Mouse (Mus musculus): ENCODE measurements around the gene Vps53. TPM values are rescaled to one million over a fixed set of nuclear protein-coding genes. Genes with fewer than 3 reads are reported as not detected.

Gene Vps53
- polyA plus RNA-seq, 1 experiment from 2014 or later, result 51.8 TPM

DNA sequence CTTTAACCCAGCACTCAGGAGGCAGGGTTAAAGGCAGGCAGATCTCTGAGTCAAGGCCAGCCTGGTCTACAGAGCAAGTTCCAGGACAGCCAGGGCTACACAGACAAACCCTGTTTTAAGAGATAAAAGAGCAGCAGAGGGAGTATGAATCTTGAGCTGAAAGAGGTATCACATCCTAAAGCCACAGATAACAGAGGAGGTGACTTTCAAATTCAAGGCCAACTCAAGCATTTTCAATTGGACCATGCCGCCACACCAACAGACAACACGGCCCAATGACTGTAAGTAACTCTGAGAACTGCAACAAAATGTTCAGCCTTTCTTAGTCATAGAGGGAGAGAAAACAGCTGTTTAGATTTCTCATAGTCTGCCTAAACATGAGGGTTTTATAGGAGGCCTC is 25.2 kb downstream of the Vps53 start:
- no peak overlapping the region for H3K9ac ChIP-seq (ENCODE audit: low read depth, low read length)
- no peak for DNase-seq (ENCODE audit: low spot score)
- no peaks in the 10 kb centered on the region for H3K27me3 ChIP-seq (ENCODE audit: control insufficient read depth, insufficient read depth, low read length)
- H3K27ac ChIP-seq (ENCODE audit: low read depth, low read length), result no peak overlapping the region
- no peak for ATAC-seq (ENCODE audit: low FRiP score)
- H3K36me3 ChIP-seq (ENCODE audit: control insufficient read depth, insufficient read depth, low read length), result no peaks in the 10 kb centered on the region
- H3K4me1 ChIP-seq (replicated peaks; ENCODE audit: control insufficient read depth, insufficient read depth, low read length), result no peaks in the 10 kb centered on the region
- 94% methylated on average over 2 of the region's 2 CpGs for WGBS
- no peak overlapping the region for H3K4me2 ChIP-seq (replicated peaks; ENCODE audit: low read depth, low read length)
- no peak overlapping the region for H3K4me3 ChIP-seq (ENCODE audit: low read depth, low read length)
- H3K9me3 ChIP-seq (ENCODE audit: control insufficient read depth, low read length), result no peaks in the 10 kb centered on the region

DNA sequence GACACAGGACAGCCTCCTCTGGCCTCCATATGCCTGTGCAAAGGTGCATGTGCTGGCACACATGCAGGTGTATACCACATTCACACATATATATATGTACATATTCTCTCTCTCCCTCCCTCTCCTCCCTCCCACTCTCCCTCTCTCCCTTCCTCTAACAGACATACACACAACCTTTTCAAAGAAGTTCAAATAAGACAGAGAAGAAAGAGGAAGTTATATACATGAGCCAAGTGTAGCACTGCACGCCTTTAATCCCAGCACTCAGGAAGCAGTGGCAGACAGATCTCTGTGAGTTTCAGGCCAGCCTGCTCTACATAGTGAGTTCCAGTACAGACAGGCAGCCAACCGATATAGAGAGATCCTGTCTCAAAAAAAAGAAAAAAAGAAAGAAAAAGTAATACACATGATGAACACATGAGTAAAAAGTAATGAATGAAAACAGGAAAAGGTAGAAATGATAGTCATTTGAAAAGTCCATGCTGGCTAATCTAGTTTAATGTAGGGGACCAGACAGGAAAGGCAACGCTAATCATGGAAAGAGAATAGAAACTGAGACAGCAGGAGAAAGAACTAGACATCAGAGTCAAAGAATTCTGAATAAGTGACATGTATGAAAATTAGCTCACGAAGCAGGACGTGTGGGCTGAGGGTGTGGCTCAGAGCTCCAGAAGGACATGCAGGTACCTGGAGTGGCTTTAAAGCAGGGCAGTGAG is 26.1 kb downstream of the Vps53 start:
- Histone ChIP-seq H3K9me3 (ENCODE audit: control insufficient read depth, low read length) (no peaks in the 10 kb centered on the region), H3K4me3 (ENCODE audit: low read depth, low read length) (no peak overlapping the region), H3K4me2 (replicated peaks; ENCODE audit: low read depth, low read length) (no peak overlapping the region), H3K4me1 (replicated peaks; ENCODE audit: control insufficient read depth, insufficient read depth, low read length) (no peaks in the 10 kb centered on the region), H3K27me3 (ENCODE audit: control insufficient read depth, insufficient read depth, low read length) (no peaks in the 10 kb centered on the region), H3K27ac (ENCODE audit: low read depth, low read length) (no peak overlapping the region), H3K36me3 (ENCODE audit: control insufficient read depth, insufficient read depth, low read length) (no peaks in the 10 kb centered on the region), H3K9ac (ENCODE audit: low read depth, low read length) (no peak overlapping the region)
- DNase-seq (ENCODE audit: low spot score) (no peak), ATAC-seq (ENCODE audit: low FRiP score) (no peak)
- 94% methylated on average over 5 of the region's 5 CpGs for WGBS

DNA sequence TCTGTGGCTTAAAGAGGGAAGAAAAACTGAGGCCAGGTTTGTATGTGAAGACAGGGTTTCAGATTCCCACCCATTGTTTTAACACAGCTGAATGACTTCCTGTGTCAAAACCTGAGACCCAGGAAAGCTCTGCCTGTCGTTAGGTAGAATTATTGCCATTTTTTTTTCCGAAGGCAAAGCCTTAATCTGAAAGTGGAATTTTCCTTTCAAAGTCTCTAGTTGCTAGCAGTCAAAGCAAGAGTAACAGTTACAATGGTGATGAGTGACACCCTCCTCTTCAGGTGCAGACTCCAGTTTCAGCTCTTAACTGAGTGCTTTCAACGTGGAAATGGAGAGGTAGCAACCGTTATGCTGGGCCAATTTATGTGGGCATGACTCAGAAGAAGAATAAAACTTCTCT is 28.5 kb downstream of the Vps53 start:
- H3K9ac ChIP-seq (ENCODE audit: low read depth, low read length), result no peak overlapping the region
- DNase-seq (ENCODE audit: low spot score), result no peak
- WGBS, result 71% methylated on average over 4 of the region's 4 CpGs
- H3K9me3 ChIP-seq (ENCODE audit: control insufficient read depth, low read length), result no peaks in the 10 kb centered on the region
- H3K4me3 ChIP-seq (ENCODE audit: low read depth, low read length), result no peak overlapping the region
- H3K4me1 ChIP-seq (replicated peaks; ENCODE audit: control insufficient read depth, insufficient read depth, low read length), result no peaks in the 10 kb centered on the region
- no peak overlapping the region for H3K4me2 ChIP-seq (replicated peaks; ENCODE audit: low read depth, low read length)
- no peak overlapping the region for H3K27ac ChIP-seq (ENCODE audit: low read depth, low read length)
- no peak for ATAC-seq (ENCODE audit: low FRiP score)
- H3K27me3 ChIP-seq (ENCODE audit: control insufficient read depth, insufficient read depth, low read length), result no peaks in the 10 kb centered on the region
- no peaks in the 10 kb centered on the region for H3K36me3 ChIP-seq (ENCODE audit: control insufficient read depth, insufficient read depth, low read length)

DNA sequence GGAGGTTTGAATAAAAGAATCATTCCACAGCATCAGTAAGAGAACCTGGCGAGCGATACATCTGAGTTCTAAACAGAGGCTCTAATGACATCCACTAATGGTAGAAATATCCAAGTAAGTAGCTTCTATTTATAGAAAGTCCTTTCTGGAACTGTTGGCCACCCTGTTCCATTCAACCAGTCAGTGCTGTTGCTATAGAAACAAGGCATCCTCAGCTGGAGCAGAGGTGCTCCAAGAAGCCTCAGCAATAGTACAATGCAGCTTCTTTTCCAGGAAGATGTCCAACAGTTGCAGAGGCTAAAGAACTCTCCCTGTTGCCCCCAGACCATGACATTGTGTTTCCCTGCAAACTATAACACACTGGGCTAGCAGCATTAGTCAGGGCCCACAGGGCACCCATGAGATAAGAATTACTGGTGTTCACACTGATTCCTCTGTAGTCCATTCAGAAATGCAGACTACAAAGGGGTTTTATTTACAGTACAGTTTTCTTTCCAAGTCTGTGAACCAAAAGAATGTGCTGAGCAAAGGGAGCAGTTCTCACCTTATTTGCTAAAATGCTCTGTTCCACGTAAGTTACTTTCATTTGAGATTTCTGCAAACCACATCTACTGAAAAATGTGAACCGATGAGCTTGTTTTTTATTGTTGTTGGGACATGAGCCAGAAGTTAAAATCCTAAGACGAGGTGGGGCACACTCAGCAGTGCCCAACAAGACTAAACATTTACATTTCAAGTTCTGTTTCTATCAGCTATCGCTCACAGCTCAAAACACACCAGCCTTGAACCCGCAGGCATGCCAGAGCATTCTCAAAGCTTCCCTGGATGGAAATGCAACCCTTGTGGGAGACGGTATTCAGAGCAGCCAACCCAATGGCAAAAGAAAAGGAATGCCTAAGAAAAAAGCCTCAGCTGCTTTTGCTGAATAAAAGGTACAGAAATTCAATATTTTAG is 31.1 kb downstream of the Vps53 start:
- Histone ChIP-seq H3K4me3 (ENCODE audit: low read depth, low read length) (no peak overlapping the region), H3K27me3 (ENCODE audit: control insufficient read depth, insufficient read depth, low read length) (no peaks in the 10 kb centered on the region), H3K4me2 (replicated peaks; ENCODE audit: low read depth, low read length) (no peak overlapping the region), H3K4me1 (replicated peaks; ENCODE audit: control insufficient read depth, insufficient read depth, low read length) (no peaks in the 10 kb centered on the region), H3K27ac (ENCODE audit: low read depth, low read length) (no peak overlapping the region), H3K9me3 (ENCODE audit: control insufficient read depth, low read length) (no peaks in the 10 kb centered on the region), H3K9ac (ENCODE audit: low read depth, low read length) (no peak overlapping the region), H3K36me3 (ENCODE audit: control insufficient read depth, insufficient read depth, low read length) (no peaks in the 10 kb centered on the region)
- ATAC-seq (ENCODE audit: low FRiP score) (no peak), DNase-seq (ENCODE audit: low spot score) (no peak)
- WGBS, result 88% methylated on average over 8 of the region's 8 CpGs

DNA sequence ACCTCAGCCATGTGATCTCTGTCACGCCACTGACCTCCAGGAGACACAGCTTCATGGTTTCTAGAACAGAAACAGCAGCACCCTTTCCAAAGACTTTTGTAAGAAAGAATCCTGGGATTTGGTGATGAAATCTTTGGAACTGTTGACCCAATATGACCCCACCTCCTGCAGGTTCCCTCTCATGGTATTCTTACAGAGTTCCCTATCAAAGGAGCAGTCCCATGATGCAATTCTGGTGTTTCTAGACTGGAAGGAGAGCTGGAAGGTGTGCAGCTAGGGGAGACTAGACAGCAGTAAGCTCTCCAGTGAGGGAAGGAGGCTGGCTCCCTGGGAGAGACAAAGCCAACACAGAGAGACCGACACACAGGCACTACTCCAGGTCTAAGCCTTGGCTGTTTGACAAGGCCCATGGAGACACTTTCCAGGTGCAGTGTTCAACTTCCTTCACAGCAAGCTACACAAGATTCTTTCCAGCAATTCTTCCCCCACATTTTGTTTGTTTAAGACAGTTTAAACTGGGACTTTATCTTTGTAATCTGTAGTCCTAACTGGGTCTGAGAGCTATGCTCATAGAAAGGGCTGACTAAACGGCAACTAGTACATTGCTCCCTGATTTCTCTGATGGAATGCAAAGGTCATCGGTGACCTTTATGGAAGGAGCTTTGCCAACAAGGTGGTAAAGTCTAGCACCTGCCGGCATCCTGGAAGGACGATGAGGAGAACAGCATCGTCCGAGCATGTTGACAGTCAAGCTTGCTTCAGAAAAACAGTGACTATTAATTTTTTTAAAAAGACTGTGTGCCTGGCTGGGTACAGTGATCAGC is 33.0 kb downstream of the Vps53 start:
- WGBS, result 91% methylated on average over 8 of the region's 8 CpGs
- Histone ChIP-seq H3K36me3 (ENCODE audit: control insufficient read depth, insufficient read depth, low read length) (no peaks in the 10 kb centered on the region), H3K4me1 (replicated peaks; ENCODE audit: control insufficient read depth, insufficient read depth, low read length) (no peaks in the 10 kb centered on the region), H3K27ac (ENCODE audit: low read depth, low read length) (no peak overlapping the region), H3K9ac (ENCODE audit: low read depth, low read length) (no peak overlapping the region), H3K4me3 (ENCODE audit: low read depth, low read length) (no peak overlapping the region), H3K9me3 (ENCODE audit: control insufficient read depth, low read length) (no peaks in the 10 kb centered on the region), H3K27me3 (ENCODE audit: control insufficient read depth, insufficient read depth, low read length) (no peaks in the 10 kb centered on the region), H3K4me2 (replicated peaks; ENCODE audit: low read depth, low read length) (no peak overlapping the region)
- ATAC-seq (ENCODE audit: low FRiP score) (no peak), DNase-seq (ENCODE audit: low spot score) (no peak)

DNA sequence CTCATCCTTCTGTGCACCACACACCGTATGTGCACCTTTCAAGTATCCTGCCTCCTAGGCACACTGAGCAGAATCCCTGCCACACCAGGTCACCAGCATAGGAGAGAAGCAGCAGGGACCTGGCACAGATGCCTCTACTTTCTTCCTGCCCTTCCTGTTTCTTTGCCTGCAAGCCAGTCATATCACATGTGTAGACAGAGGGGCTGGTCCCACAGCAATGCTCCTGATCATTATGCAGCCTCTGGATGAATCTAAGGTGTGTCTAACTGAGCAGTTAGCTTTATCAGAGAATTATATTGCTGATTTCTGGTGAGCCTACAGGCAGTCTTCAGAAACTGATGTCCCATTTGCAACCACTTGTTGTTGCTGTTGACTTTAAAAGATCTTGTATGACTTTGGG is 34.3 kb downstream of the Vps53 start:
- Histone ChIP-seq H3K4me3 (ENCODE audit: low read depth, low read length) (no peak overlapping the region), H3K27me3 (ENCODE audit: control insufficient read depth, insufficient read depth, low read length) (no peaks in the 10 kb centered on the region), H3K9ac (ENCODE audit: low read depth, low read length) (no peak overlapping the region), H3K4me1 (replicated peaks; ENCODE audit: control insufficient read depth, insufficient read depth, low read length) (no peaks in the 10 kb centered on the region), H3K36me3 (ENCODE audit: control insufficient read depth, insufficient read depth, low read length) (no peaks in the 10 kb centered on the region), H3K9me3 (ENCODE audit: control insufficient read depth, low read length) (no peaks in the 10 kb centered on the region), H3K4me2 (replicated peaks; ENCODE audit: low read depth, low read length) (no peak overlapping the region), H3K27ac (ENCODE audit: low read depth, low read length) (no peak overlapping the region)
- DNase-seq (ENCODE audit: low spot score) (no peak), ATAC-seq (ENCODE audit: low FRiP score) (no peak)
- WGBS, result 92% methylated on average over 1 of the region's 1 CpGs

DNA sequence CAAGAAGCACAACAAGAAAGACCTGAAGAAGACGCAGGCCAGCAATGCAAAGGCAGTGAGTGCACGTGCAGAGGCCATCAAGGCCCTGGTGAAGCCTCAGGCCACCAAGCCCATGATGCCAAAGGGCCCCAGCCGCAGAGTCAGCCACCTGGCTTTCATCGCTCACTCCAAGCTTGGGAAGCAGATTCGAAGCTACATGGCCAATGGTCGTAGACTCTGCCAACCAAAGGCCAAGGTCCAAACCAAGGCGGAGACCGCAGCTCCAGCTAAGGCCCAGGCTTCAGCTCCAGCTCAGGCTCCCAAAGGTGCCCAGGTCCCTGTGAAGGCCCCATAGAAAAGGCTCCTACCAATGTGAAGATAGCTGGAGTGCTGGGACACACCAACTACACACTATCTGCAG is 35.1 kb downstream of the Vps53 start:
- Histone ChIP-seq H3K36me3 (ENCODE audit: control insufficient read depth, insufficient read depth, low read length) (no peaks in the 10 kb centered on the region), H3K27ac (ENCODE audit: low read depth, low read length) (no peak overlapping the region), H3K9me3 (ENCODE audit: control insufficient read depth, low read length) (no peaks in the 10 kb centered on the region), H3K9ac (ENCODE audit: low read depth, low read length) (no peak overlapping the region), H3K4me1 (replicated peaks; ENCODE audit: control insufficient read depth, insufficient read depth, low read length) (no peaks in the 10 kb centered on the region), H3K27me3 (ENCODE audit: control insufficient read depth, insufficient read depth, low read length) (no peaks in the 10 kb centered on the region), H3K4me2 (replicated peaks; ENCODE audit: low read depth, low read length) (no peak overlapping the region), H3K4me3 (ENCODE audit: low read depth, low read length) (no peak overlapping the region)
- ATAC-seq (ENCODE audit: low FRiP score), result no peak
- no peak for DNase-seq (ENCODE audit: low spot score)
- WGBS, result 96% methylated on average over 8 of the region's 8 CpGs

DNA sequence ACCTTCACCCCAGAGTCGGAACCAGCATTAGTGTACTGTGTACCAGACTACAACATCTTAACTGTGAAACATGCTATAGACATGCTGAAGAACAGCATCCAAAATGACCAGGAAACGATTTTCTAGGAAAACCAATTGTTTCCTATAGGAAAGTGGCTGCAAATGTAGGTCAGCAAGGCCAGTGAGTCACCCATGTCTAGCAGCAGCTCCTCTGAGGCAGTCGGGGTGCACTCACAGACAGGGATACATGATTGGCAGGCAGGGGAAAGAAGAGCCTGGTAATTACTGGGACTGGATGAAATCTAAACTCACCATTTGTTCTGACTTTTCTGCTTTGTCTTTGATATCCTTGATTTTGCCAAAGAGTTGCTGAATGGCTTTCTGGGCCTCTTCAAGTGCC is 41.5 kb downstream of the Vps53 start:
- no peak overlapping the region for H3K4me3 ChIP-seq (ENCODE audit: low read depth, low read length)
- no peaks in the 10 kb centered on the region for H3K4me1 ChIP-seq (replicated peaks; ENCODE audit: control insufficient read depth, insufficient read depth, low read length)
- 89% methylated on average over 3 of the region's 3 CpGs for WGBS
- no peak overlapping the region for H3K9ac ChIP-seq (ENCODE audit: low read depth, low read length)
- no peak for DNase-seq (ENCODE audit: low spot score)
- H3K36me3 ChIP-seq (ENCODE audit: control insufficient read depth, insufficient read depth, low read length), result no peaks in the 10 kb centered on the region
- H3K27me3 ChIP-seq (ENCODE audit: control insufficient read depth, insufficient read depth, low read length), result no peaks in the 10 kb centered on the region
- H3K27ac ChIP-seq (ENCODE audit: low read depth, low read length), result no peak overlapping the region
- ATAC-seq (ENCODE audit: low FRiP score), result no peak
- no peaks in the 10 kb centered on the region for H3K9me3 ChIP-seq (ENCODE audit: control insufficient read depth, low read length)
- no peak overlapping the region for H3K4me2 ChIP-seq (replicated peaks; ENCODE audit: low read depth, low read length)
